Mouse (Mus musculus): ENCODE data around the gene Ugdh. TPM values are rescaled to one million over a fixed set of nuclear protein-coding genes. Genes with fewer than 3 reads are reported as not detected.
A peak's percentile ranks its signal among the peaks of the same experiment; 100 is the strongest.

Ugdh gene
- polyA plus RNA-seq, 1 experiment from 2014 or later, result 91.0 TPM

DNA sequence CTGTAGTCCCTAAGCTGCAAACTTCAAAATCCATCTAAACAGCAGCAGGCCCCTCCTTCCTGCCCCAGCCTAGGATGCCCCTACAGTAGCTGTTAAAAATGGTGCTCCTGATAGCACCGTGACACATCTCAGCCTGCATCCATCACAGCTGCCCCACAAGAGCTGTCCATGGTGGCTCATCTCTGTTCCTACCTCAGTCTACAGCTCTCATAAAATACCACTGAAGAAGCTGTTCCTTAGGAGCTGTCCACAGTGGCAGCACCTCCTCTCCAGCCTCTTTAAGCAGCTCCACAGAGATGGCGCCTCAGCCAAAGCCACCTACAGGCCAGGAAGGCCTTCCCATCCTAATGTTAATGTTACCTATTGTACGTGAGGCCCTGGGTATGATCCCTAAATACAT lies 31.2 kb upstream of the Ugdh start:
- no peak overlapping the region for H3K27ac ChIP-seq (ENCODE audit: low read depth, low read length)
- ATAC-seq (replicated peaks; ENCODE audit: insufficient number of reproducible peaks, low FRiP score, low TSS enrichment), result no peak
- no peak overlapping the region for H3K4me2 ChIP-seq
- H3K9ac ChIP-seq (ENCODE audit: low read depth, low read length), result no peak overlapping the region
- H3K4me3 ChIP-seq (ENCODE audit: low read depth, low read length), result no peak overlapping the region
- 0 out of 2 replicates have a peak, but pooled peaks cover 2% of the 10 kb centered on the region for H3K4me1 ChIP-seq (ENCODE audit: control insufficient read depth, insufficient read depth, low read length)
- H3K36me3 ChIP-seq (ENCODE audit: control insufficient read depth, insufficient read depth, low read length), result peaks cover 11% of the 10 kb centered on the region
- no peaks in the 10 kb centered on the region for H3K9me3 ChIP-seq (replicated peaks; ENCODE audit: control insufficient read depth, low read length)
- WGBS (ENCODE audit: insufficient replicate concordance), result 31% methylated on average over 3 of the region's 3 CpGs
- H3K27me3 ChIP-seq (ENCODE audit: control insufficient read depth, insufficient read depth, low read length), result no peaks in the 10 kb centered on the region

DNA sequence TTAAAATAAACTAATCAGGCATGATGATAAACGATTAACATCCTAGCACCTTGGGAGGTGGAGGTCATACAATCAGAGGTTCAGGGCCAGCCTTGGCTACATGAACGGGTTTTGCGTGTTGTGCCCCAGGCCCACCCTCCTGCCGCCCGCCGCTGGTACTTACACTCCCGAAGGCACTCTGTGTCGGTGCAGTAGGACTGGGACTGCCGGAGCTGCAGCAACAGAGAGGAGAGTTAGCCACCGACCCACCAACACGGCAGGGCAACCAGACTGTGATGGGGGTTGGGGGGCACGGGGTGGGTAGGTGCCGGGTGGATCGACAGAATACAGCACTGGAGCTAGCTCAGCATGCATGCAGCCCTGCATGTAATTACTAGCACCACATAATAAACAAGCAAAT lies 24.6 kb upstream of the Ugdh start:
- no peaks in the 10 kb centered on the region for H3K36me3 ChIP-seq (ENCODE audit: control insufficient read depth, insufficient read depth, low read length)
- ATAC-seq (replicated peaks; ENCODE audit: insufficient number of reproducible peaks, low FRiP score, low TSS enrichment), result no peak
- H3K9me3 ChIP-seq (replicated peaks; ENCODE audit: control insufficient read depth, low read length), result no peaks in the 10 kb centered on the region
- H3K4me2 ChIP-seq, result no peak overlapping the region
- 83% methylated on average over 14 of the region's 14 CpGs for WGBS (ENCODE audit: insufficient replicate concordance)
- H3K4me3 ChIP-seq (ENCODE audit: low read depth, low read length), result no peak overlapping the region
- H3K27me3 ChIP-seq (ENCODE audit: control insufficient read depth, insufficient read depth, low read length), result no peaks in the 10 kb centered on the region
- no peak overlapping the region for H3K9ac ChIP-seq (ENCODE audit: low read depth, low read length)
- peaks cover 27% of the 10 kb centered on the region for H3K4me1 ChIP-seq (ENCODE audit: control insufficient read depth, insufficient read depth, low read length)
- H3K27ac ChIP-seq (ENCODE audit: low read depth, low read length), result 0 out of 2 replicates have a peak overlapping the region, but pooled peaks have one; percentile 16

DNA sequence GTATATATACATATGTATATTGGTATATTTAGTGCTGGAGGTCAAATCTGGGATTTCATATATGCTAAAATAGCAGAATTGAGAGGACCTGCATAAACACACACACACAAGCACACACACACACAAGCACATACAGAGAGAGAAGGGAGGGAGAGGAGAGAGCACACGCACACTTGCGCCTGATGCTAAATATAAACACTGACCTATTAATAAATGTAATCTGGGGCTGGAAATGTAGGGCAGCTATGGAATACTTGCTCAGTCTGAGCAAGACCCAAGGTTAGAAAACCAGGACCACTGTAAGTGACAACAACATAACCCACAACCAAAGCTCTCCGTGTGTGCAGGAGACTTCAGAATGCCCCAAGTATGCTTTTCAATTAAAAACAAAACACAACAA lies 23.7 kb upstream of the Ugdh start:
- no peaks in the 10 kb centered on the region for H3K9me3 ChIP-seq (replicated peaks; ENCODE audit: control insufficient read depth, low read length)
- no peak for ATAC-seq (replicated peaks; ENCODE audit: insufficient number of reproducible peaks, low FRiP score, low TSS enrichment)
- H3K4me2 ChIP-seq, result no peak overlapping the region
- H3K4me1 ChIP-seq (ENCODE audit: control insufficient read depth, insufficient read depth, low read length), result peaks cover 36% of the 10 kb centered on the region
- H3K36me3 ChIP-seq (ENCODE audit: control insufficient read depth, insufficient read depth, low read length), result no peaks in the 10 kb centered on the region
- no peak overlapping the region for H3K4me3 ChIP-seq (ENCODE audit: low read depth, low read length)
- WGBS (ENCODE audit: insufficient replicate concordance), result 57% methylated on average over 3 of the region's 3 CpGs
- H3K27me3 ChIP-seq (ENCODE audit: control insufficient read depth, insufficient read depth, low read length), result no peaks in the 10 kb centered on the region
- H3K9ac ChIP-seq (ENCODE audit: low read depth, low read length), result no peak overlapping the region
- H3K27ac ChIP-seq (ENCODE audit: low read depth, low read length), result peak overlapping the region; percentile 16; the same call in 1 of the 2 replicates

DNA sequence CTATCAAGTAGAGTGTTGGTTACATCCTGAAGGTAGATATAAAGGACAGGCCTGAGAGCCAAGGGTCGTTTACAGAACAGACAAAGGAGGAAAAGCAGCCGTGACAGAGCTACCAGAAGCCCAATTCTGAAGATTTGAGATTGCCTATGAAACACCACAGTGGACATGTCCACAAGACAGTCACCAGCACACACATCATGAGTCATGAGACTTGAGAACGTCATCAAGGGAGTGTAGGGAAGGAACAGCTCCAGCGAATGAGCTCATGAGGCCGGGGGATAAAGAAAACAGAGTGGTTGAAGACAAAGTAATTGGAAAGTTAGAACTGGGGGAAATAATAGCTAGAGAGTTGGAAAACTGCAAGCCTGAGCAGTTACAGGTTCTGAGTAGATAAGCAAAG lies 22.1 kb upstream of the Ugdh start:
- Histone ChIP-seq H3K27ac (ENCODE audit: low read depth, low read length) (peak overlapping the region; percentile 75), H3K4me2 (no peak overlapping the region), H3K9ac (ENCODE audit: low read depth, low read length) (no peak overlapping the region), H3K4me1 (ENCODE audit: control insufficient read depth, insufficient read depth, low read length) (peaks cover 39% of the 10 kb centered on the region), H3K27me3 (ENCODE audit: control insufficient read depth, insufficient read depth, low read length) (no peaks in the 10 kb centered on the region), H3K36me3 (ENCODE audit: control insufficient read depth, insufficient read depth, low read length) (no peaks in the 10 kb centered on the region), H3K9me3 (replicated peaks; ENCODE audit: control insufficient read depth, low read length) (no peaks in the 10 kb centered on the region), H3K4me3 (ENCODE audit: low read depth, low read length) (no peak overlapping the region)
- 0 out of 2 replicates have a peak, but pooled peaks have one; percentile 41 for ATAC-seq (replicated peaks; ENCODE audit: insufficient number of reproducible peaks, low FRiP score, low TSS enrichment)
- 35% methylated on average over 5 of the region's 5 CpGs for WGBS (ENCODE audit: insufficient replicate concordance)

DNA sequence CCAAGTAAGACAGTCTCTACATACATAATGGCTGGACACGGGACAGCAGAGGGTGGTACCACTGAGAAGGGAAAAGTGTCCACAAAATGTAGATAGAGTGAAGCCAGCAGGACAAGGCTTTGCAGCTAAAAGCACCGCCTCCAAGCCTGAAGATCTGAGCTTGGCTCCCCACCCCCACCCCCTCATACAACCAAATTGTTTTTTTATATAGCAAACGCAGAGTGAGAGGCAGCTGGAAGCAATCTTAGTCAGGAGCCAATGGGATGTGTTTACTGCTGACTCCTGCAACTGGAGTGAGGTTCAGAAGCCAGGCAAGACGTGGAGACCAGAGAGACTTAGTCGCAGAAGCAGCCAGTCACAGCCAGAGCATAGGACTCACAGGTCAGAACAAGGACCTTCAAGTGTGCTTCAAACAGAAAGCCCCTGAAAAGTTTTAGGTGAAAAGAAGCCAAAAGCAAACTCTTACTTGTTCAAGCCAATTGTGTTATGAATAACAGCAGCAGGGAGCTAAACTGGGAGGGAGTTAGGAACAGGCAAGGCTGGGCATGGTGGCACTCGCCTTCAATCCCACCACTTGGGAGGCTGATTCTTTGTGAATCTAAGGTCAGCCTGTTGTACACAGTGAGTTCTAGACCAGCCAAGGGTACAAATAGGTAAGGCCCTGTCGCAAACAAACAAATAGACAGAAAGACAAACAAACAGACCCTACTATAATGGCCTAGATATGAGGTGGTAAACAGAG lies 21.5 kb upstream of the Ugdh start:
- peak overlapping the region; percentile 75 for H3K27ac ChIP-seq (ENCODE audit: low read depth, low read length)
- no peak for ATAC-seq (replicated peaks; ENCODE audit: insufficient number of reproducible peaks, low FRiP score, low TSS enrichment)
- H3K36me3 ChIP-seq (ENCODE audit: control insufficient read depth, insufficient read depth, low read length), result no peaks in the 10 kb centered on the region
- no peak overlapping the region for H3K9ac ChIP-seq (ENCODE audit: low read depth, low read length)
- WGBS (ENCODE audit: insufficient replicate concordance), result 52% methylated on average over 7 of the region's 7 CpGs
- no peak overlapping the region for H3K4me3 ChIP-seq (ENCODE audit: low read depth, low read length)
- no peaks in the 10 kb centered on the region for H3K27me3 ChIP-seq (ENCODE audit: control insufficient read depth, insufficient read depth, low read length)
- no peaks in the 10 kb centered on the region for H3K9me3 ChIP-seq (replicated peaks; ENCODE audit: control insufficient read depth, low read length)
- no peak overlapping the region for H3K4me2 ChIP-seq
- H3K4me1 ChIP-seq (ENCODE audit: control insufficient read depth, insufficient read depth, low read length), result peaks cover 39% of the 10 kb centered on the region

DNA sequence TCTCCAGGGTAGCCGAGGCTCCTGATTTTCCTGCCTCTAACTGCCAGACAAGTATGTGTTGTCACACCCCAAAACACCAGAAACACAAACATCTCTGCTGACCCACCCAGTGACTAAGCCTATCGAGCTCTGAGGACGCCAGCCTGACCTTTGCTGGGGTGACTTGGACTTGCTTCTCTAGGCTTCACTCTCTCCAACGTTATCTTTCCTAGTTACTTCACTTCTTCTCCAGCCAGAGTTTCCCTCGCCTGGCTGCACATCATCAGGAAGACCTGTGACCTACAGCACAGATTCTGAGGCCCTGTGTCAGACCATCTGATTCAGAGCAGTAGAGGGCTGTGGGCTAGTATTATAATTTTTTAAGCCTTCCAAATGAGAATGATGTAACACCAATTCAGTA lies 19.0 kb upstream of the Ugdh start:
- no peak overlapping the region for H3K9ac ChIP-seq (ENCODE audit: low read depth, low read length)
- ATAC-seq (replicated peaks; ENCODE audit: insufficient number of reproducible peaks, low FRiP score, low TSS enrichment), result no peak; the same call in 1 of the 2 replicates

DNA sequence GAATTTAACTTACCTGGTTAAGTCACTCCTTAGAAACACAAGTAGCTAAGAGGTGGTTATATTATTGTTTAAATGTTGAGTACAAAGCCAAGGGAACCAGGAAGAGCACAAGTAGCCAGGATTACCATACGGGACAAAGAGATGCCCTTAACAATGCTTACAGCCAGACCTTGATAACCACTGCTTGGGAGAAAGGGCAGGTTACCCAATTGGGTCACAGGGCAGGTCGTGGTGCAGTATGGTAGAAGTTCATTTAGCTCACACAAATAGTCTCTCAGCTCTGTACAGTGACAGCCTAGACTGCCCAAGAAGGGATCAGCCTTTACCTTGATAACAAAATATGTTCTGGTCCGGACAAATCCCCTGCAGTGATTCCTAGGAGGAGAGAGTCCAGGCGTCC lies 13.2 kb upstream of the Ugdh start:
- H3K4me3 ChIP-seq (ENCODE audit: low read depth, low read length), result no peak overlapping the region
- H3K9ac ChIP-seq (ENCODE audit: low read depth, low read length), result no peak overlapping the region
- peaks cover 11% of the 10 kb centered on the region for H3K4me1 ChIP-seq (ENCODE audit: control insufficient read depth, insufficient read depth, low read length)
- H3K27ac ChIP-seq (ENCODE audit: low read depth, low read length), result no peak overlapping the region
- H3K9me3 ChIP-seq (replicated peaks; ENCODE audit: control insufficient read depth, low read length), result no peaks in the 10 kb centered on the region
- H3K27me3 ChIP-seq (ENCODE audit: control insufficient read depth, insufficient read depth, low read length), result no peaks in the 10 kb centered on the region
- WGBS (ENCODE audit: insufficient replicate concordance), result 64% methylated on average over 4 of the region's 4 CpGs
- H3K4me2 ChIP-seq, result no peak overlapping the region
- peaks cover 2% of the 10 kb centered on the region; the same call in 1 of the 2 replicates for H3K36me3 ChIP-seq (ENCODE audit: control insufficient read depth, insufficient read depth, low read length)
- no peak for ATAC-seq (replicated peaks; ENCODE audit: insufficient number of reproducible peaks, low FRiP score, low TSS enrichment)

More for the DNA sequence above, 19.0 kb upstream of the Ugdh start:
- H3K9me3 ChIP-seq (replicated peaks; ENCODE audit: control insufficient read depth, low read length), result no peaks in the 10 kb centered on the region
- no peak overlapping the region for H3K4me3 ChIP-seq (ENCODE audit: low read depth, low read length)
- no peak overlapping the region for H3K4me2 ChIP-seq
- no peaks in the 10 kb centered on the region for H3K27me3 ChIP-seq (ENCODE audit: control insufficient read depth, insufficient read depth, low read length)
- peak overlapping the region; percentile 55 for H3K27ac ChIP-seq (ENCODE audit: low read depth, low read length)
- no peaks in the 10 kb centered on the region for H3K36me3 ChIP-seq (ENCODE audit: control insufficient read depth, insufficient read depth, low read length)
- 13% methylated on average over 5 of the region's 5 CpGs for WGBS (ENCODE audit: insufficient replicate concordance)
- H3K4me1 ChIP-seq (ENCODE audit: control insufficient read depth, insufficient read depth, low read length), result peaks cover 39% of the 10 kb centered on the region

DNA sequence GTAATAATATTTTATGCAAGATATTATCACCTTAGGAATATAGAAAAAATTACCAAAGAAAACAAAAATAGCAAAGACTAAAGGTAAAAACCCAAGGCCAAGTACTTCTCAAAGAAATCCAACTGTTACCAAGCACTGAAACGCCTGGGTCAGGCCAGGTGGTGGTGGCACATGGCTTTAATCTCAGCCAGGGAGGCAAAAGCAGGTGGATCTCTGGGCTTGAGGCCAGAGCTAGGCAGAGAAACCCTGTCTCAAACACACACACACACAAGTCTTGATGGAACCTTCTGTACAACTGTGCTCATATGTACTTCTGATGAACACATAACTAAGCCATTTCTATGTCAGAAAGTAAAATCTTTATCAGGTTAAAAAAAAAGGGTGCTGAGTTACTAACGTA lies 12.1 kb upstream of the Ugdh start:
- Histone ChIP-seq H3K27me3 (ENCODE audit: control insufficient read depth, insufficient read depth, low read length) (no peaks in the 10 kb centered on the region), H3K27ac (ENCODE audit: low read depth, low read length) (no peak overlapping the region), H3K9me3 (replicated peaks; ENCODE audit: control insufficient read depth, low read length) (no peaks in the 10 kb centered on the region), H3K4me1 (ENCODE audit: control insufficient read depth, insufficient read depth, low read length) (peaks cover 14% of the 10 kb centered on the region), H3K9ac (ENCODE audit: low read depth, low read length) (no peak overlapping the region), H3K4me2 (no peak overlapping the region), H3K36me3 (ENCODE audit: control insufficient read depth, insufficient read depth, low read length) (peaks cover 2% of the 10 kb centered on the region; the same call in 1 of the 2 replicates), H3K4me3 (ENCODE audit: low read depth, low read length) (no peak overlapping the region)
- no peak for ATAC-seq (replicated peaks; ENCODE audit: insufficient number of reproducible peaks, low FRiP score, low TSS enrichment)
- WGBS (ENCODE audit: insufficient replicate concordance), result 74% methylated on average over 2 of the region's 2 CpGs

DNA sequence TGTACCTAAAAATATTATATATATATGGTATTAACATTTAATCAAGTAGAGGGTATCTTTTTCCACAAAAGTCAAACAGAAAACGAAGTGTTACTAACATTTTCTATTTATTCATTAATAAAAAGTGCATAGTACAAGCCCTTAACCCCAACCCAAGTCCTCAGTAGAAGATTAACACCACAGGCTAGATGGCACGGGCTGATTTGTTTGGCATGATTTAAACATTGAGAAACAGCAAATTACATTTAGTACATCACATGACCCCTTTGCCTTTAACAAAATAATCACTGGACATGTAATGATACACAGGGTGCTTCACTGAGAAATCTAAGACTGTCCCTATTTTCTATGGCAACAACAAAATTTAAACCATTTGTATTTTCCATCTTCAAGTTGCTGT lies 11.0 kb upstream of the Ugdh start:
- Histone ChIP-seq H3K27ac (ENCODE audit: low read depth, low read length) (no peak overlapping the region), H3K27me3 (ENCODE audit: control insufficient read depth, insufficient read depth, low read length) (no peaks in the 10 kb centered on the region), H3K9me3 (replicated peaks; ENCODE audit: control insufficient read depth, low read length) (no peaks in the 10 kb centered on the region), H3K4me3 (ENCODE audit: low read depth, low read length) (no peak overlapping the region), H3K36me3 (ENCODE audit: control insufficient read depth, insufficient read depth, low read length) (peaks cover 2% of the 10 kb centered on the region; the same call in 1 of the 2 replicates), H3K4me2 (no peak overlapping the region), H3K4me1 (ENCODE audit: control insufficient read depth, insufficient read depth, low read length) (peaks cover 14% of the 10 kb centered on the region), H3K9ac (ENCODE audit: low read depth, low read length) (no peak overlapping the region)
- 87% methylated on average over 2 of the region's 2 CpGs for WGBS (ENCODE audit: insufficient replicate concordance)
- ATAC-seq (replicated peaks; ENCODE audit: insufficient number of reproducible peaks, low FRiP score, low TSS enrichment), result no peak

Data from heart, embryonic 11.5 days (tissue).